ENCODE assay signal across 13 mouse cellular contexts in the genomic region with DNA sequence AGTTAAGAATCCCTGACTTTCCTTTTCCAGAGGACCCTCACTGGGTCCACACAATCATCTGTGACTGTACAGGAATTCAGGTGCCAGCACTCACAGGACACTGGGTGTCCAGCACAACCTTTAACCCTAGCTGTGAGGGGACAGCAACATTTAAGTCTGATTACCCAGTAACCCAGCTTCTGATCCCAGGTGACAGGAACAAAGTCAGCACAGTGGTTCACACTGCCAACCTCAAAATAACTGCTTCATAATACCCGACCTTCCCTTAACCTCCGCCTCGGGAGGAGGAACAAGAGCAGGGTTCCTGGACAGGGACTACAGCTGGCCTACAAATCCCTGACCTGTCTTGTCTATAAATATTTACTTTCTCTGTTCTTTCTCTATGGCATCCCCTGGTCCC. TPM values are rescaled to one million over a fixed set of nuclear protein-coding genes. Genes with fewer than 3 reads are reported as not detected.
DNase-seq lines count a peak whose midpoint lies in the region; ATAC-seq and TF ChIP-seq lines count a peak whose summit lies in the region.
"Had no signal": no experiment of that assay in that cellular context is flagged by ENCODE, and none has a peak within 500 bp of the region (broad histone marks: within the 10 kb centered on the region; RNA-seq: fewer than 3 reads in every experiment).

No protein-coding gene starts in this region.

- peaks cover 57% of the 10 kb centered on the region for H3K36me3 ChIP-seq in megakaryocyte, embryonic 14.5 days (replicated peaks; ENCODE audit: low read length)
- 0 out of 2 replicates have a peak, but pooled peaks cover 8% of the 10 kb centered on the region for H3K36me3 ChIP-seq in heart, embryonic 15.5 days
- H3K36me3 ChIP-seq in myocyte (ENCODE audit: control insufficient read depth, insufficient read depth) = no peaks in the 10 kb centered on the region
- H3K36me3 ChIP-seq: midbrain, embryonic 15.5 days; stomach, embryonic 15.5 days had no signal

- no peak for ATAC-seq in megakaryocyte, adult 5-6 weeks (ENCODE audit: poor library complexity, severe bottlenecking)
- ATAC-seq in heart, embryonic 15.5 days (replicated peaks; ENCODE audit: insufficient number of reproducible peaks, insufficient read depth, low FRiP score, low read depth) = no peak
- no peak for ATAC-seq in cerebellum, adult (ENCODE audit: insufficient number of reproducible peaks, low FRiP score, low TSS enrichment)
- ATAC-seq: CD4-positive, CD25-positive, alpha-beta regulatory T cell, adult 4 months; midbrain, embryonic 15.5 days had no signal

- H3K4me3 ChIP-seq in megakaryocyte, embryonic 14.5 days (replicated peaks) = peak overlapping the region; percentile 97
- H3K4me3 ChIP-seq in heart, embryonic 15.5 days = peak overlapping the region; percentile 8; the same call in 1 of the 2 replicates
- H3K4me3 ChIP-seq in myocyte = no peak overlapping the region
- H3K4me3 ChIP-seq: midbrain, embryonic 15.5 days; stomach, embryonic 15.5 days had no signal

- H3K4me2 ChIP-seq in heart, embryonic 15.5 days = peak overlapping the region; percentile 16; the same call in 1 of the 2 replicates
- H3K4me2 ChIP-seq in myocyte (ENCODE audit: low read depth) = peak overlapping the region; percentile 98
- H3K4me2 ChIP-seq: hindbrain, embryonic 14.5 days; midbrain, embryonic 15.5 days; stomach, embryonic 15.5 days had no signal

- no peaks in the 10 kb centered on the region for H3K27me3 ChIP-seq in megakaryocyte, embryonic 14.5 days (replicated peaks)
- H3K27me3 ChIP-seq in heart, embryonic 15.5 days = no peaks in the 10 kb centered on the region
- no peaks in the 10 kb centered on the region for H3K27me3 ChIP-seq in myocyte (ENCODE audit: control insufficient read depth, insufficient read depth, insufficient read length)
- H3K27me3 ChIP-seq: midbrain, embryonic 15.5 days; stomach, embryonic 15.5 days had no signal

- no peak overlapping the region for H3ac ChIP-seq in myocyte (ENCODE audit: control insufficient read depth, insufficient read length)

- no peak for TF ChIP-seq POLR2A in myocyte (IDR thresholded peaks at IDR 0.05; ENCODE audit: insufficient read length, low read depth)

- H3K27ac ChIP-seq in heart, embryonic 15.5 days = peak overlapping the region; percentile 65
- H3K27ac ChIP-seq: hindbrain, embryonic 14.5 days; midbrain, embryonic 15.5 days; stomach, embryonic 15.5 days had no signal

- peak; percentile 94 for DNase-seq in heart, adult 11 months
- no peak for DNase-seq in heart, postnatal 25 days (ENCODE audit: low spot score)
- DNase-seq in thymus, postnatal 14 days = no peak
- DNase-seq: right cerebral cortex, postnatal 25 days had no signal

- H3K79me2 ChIP-seq in myocyte (ENCODE audit: control insufficient read depth, insufficient read depth) = peaks cover 91% of the 10 kb centered on the region

- H3K4me1 ChIP-seq in megakaryocyte, embryonic 14.5 days = peaks cover 75% of the 10 kb centered on the region
- H3K4me1 ChIP-seq in heart, embryonic 15.5 days (replicated peaks) = peaks cover 63% of the 10 kb centered on the region

- intact Hi-C loops in heart, postnatal 25 days (cut with DNase I) = no loop called here

- no peak overlapping the region for H3K9ac ChIP-seq in heart, embryonic 15.5 days
- H3K9ac ChIP-seq: hindbrain, embryonic 14.5 days; midbrain, embryonic 15.5 days; stomach, embryonic 15.5 days had no signal

- 44% methylated on average over 3 of the region's 3 CpGs for WGBS in heart, embryonic 15.5 days

- H3K9me3 ChIP-seq in megakaryocyte, embryonic 14.5 days = no peaks in the 10 kb centered on the region
- H3K9me3 ChIP-seq in heart, embryonic 15.5 days (replicated peaks) = no peaks in the 10 kb centered on the region
- H3K9me3 ChIP-seq: midbrain, embryonic 15.5 days; stomach, embryonic 15.5 days had no signal

TF ChIP-seq in myocyte, 11 proteins besides CTCF, POLR2A, EP300 and RAD21:
- TF ChIP-seq SRF (IDR thresholded peaks at IDR 0.05; ENCODE audit: control insufficient read depth, insufficient read length, low read depth) (no peak), USF1 (IDR thresholded peaks at IDR 0.05; ENCODE audit: low read depth) (no peak), CEBPB (IDR thresholded peaks at IDR 0.05; ENCODE audit: insufficient read depth, poor library complexity, severe bottlenecking) (no peak), MYOG (IDR thresholded peaks at IDR 0.05; ENCODE audit: control insufficient read depth in 1 of 3, insufficient read depth in 1 of 3, insufficient read length in 2 of 3, low read depth in 2 of 3) (no peak), POLR2AphosphoS2 (IDR thresholded peaks at IDR 0.05; ENCODE audit: insufficient read length, low read depth) (no peak), TCF12 (IDR thresholded peaks at IDR 0.05; ENCODE audit: insufficient read depth, poor library complexity, severe bottlenecking) (no peak), TCF3 (IDR thresholded peaks at IDR 0.05; ENCODE audit: insufficient read length, low read depth) (no peak), REST (IDR thresholded peaks at IDR 0.05; ENCODE audit: insufficient read depth, insufficient read length) (no peak), E2F4 (IDR thresholded peaks at IDR 0.05; ENCODE audit: insufficient read depth) (no peak), MYOD1 (IDR thresholded peaks at IDR 0.05; ENCODE audit: control insufficient read depth in 1 of 3, insufficient read length in 2 of 3, low read depth in 2 of 3) (no peak), MAX (IDR thresholded peaks at IDR 0.05; ENCODE audit: low read depth) (no peak)
TF ChIP-seq in myocyte: peak in this region for 0.

RNA-seq across cellular contexts. Expression of a gene that starts 4.4 kb away (rescaled TPM):
- total RNA-seq in heart, postnatal 25 days (2021) = 100 to 1,000 TPM; 389 to 406 TPM
- polyA plus RNA-seq in megakaryocyte, embryonic 14.5 days (2012; ENCODE audit: insufficient read depth, low replicate concordance) = 127 and 382 TPM in 2 replicates
- 50.9 and 55.4 TPM in 2 replicates for total RNA-seq in megakaryocyte, adult 5-6 weeks (2015)
- total RNA-seq in megakaryocyte, adult 5-6 weeks (2017) = 55.9 and 78.3 TPM in 2 replicates
- 131 and 156 TPM in 2 replicates for polyA plus RNA-seq in heart, embryonic 15.5 days (2015; fragmentation: Nextera tagmentation; extraction: Ambion mirVana)
- polyA plus RNA-seq in myocyte (2012; fragmentation: generic; extraction: Trizol) = 220 TPM

RNA-seq across cellular contexts. Expression of a gene that starts 11.2 kb away (rescaled TPM):
- 100 to 1,000 TPM; 159 to 164 TPM for total RNA-seq in heart, postnatal 25 days (2021)
- 8.3 and 12.6 TPM in 2 replicates for polyA plus RNA-seq in megakaryocyte, embryonic 14.5 days (2012; ENCODE audit: insufficient read depth, low replicate concordance)
- 8.7 and 10.9 TPM in 2 replicates for total RNA-seq in megakaryocyte, adult 5-6 weeks (2015)
- total RNA-seq in megakaryocyte, adult 5-6 weeks (2017) = 27.3 and 27.8 TPM in 2 replicates
- 72.3 and 83.3 TPM in 2 replicates for polyA plus RNA-seq in heart, embryonic 15.5 days (2015; fragmentation: Nextera tagmentation; extraction: Ambion mirVana)
- 43.7 TPM for polyA plus RNA-seq in myocyte (2012; fragmentation: generic; extraction: Trizol)

RNA-seq across cellular contexts. Expression of a gene that starts 32.5 kb away (rescaled TPM):
- 100 to 1,000 TPM in 1 of 2 experiments, 10 to 100 TPM in 1; 90.1 to 120 TPM for total RNA-seq in heart, postnatal 25 days (2021)
- polyA plus RNA-seq in megakaryocyte, embryonic 14.5 days (2012; ENCODE audit: insufficient read depth, low replicate concordance) = 552 and 565 TPM in 2 replicates
- 646 and 659 TPM in 2 replicates for total RNA-seq in megakaryocyte, adult 5-6 weeks (2015)
- total RNA-seq in megakaryocyte, adult 5-6 weeks (2017) = 318 and 344 TPM in 2 replicates
- polyA plus RNA-seq in heart, embryonic 15.5 days (2015; fragmentation: Nextera tagmentation; extraction: Ambion mirVana) = 1,079 and 1,146 TPM in 2 replicates
- polyA plus RNA-seq in myocyte (2012; fragmentation: generic; extraction: Trizol) = 585 TPM

RNA-seq across cellular contexts. Expression of a gene that starts 32.6 kb away (rescaled TPM):
- 10 to 100 TPM; 31.6 to 37.8 TPM for total RNA-seq in heart, postnatal 25 days (2021)
- polyA plus RNA-seq in megakaryocyte, embryonic 14.5 days (2012; ENCODE audit: insufficient read depth, low replicate concordance) = 51.5 and 56.1 TPM in 2 replicates
- total RNA-seq in megakaryocyte, adult 5-6 weeks (2015) = 61.7 and 74.6 TPM in 2 replicates
- total RNA-seq in megakaryocyte, adult 5-6 weeks (2017) = 30.9 and 81.2 TPM in 2 replicates
- 56.2 and 60.3 TPM in 2 replicates for polyA plus RNA-seq in heart, embryonic 15.5 days (2015; fragmentation: Nextera tagmentation; extraction: Ambion mirVana)
- polyA plus RNA-seq in myocyte (2012; fragmentation: generic; extraction: Trizol) = 82.3 TPM

RNA-seq across cellular contexts. Expression of a gene that starts 58.7 kb away (rescaled TPM):
- total RNA-seq in heart, postnatal 25 days (2021) = 10 to 100 TPM; 18.5 to 20.6 TPM
- 79.3 and 86.6 TPM in 2 replicates for polyA plus RNA-seq in megakaryocyte, embryonic 14.5 days (2012; ENCODE audit: insufficient read depth, low replicate concordance)
- total RNA-seq in megakaryocyte, adult 5-6 weeks (2015) = 79.1 and 98.4 TPM in 2 replicates
- 126 and 130 TPM in 2 replicates for total RNA-seq in megakaryocyte, adult 5-6 weeks (2017)
- polyA plus RNA-seq in heart, embryonic 15.5 days (2015; fragmentation: Nextera tagmentation; extraction: Ambion mirVana) = 99.0 and 118 TPM in 2 replicates
- 52.0 TPM for polyA plus RNA-seq in myocyte (2012; fragmentation: generic; extraction: Trizol)
